Mouse (Mus musculus) cerebellum, adult 9-10 months (tissue): Measurements from ENCODE around the gene E130218I03Rik.
A peak's percentile ranks its signal among the peaks of the same experiment; 100 is the strongest.

Experiments
- DNase-seq: peaks from one replicate; pipeline ENCODE4 v3.0.0; 2022

The E130218I03Rik gene

GRCm38 (mm10) chr4:134287575-134288025 lies 44.1 kb downstream of the E130218I03Rik start, which contains the start of gene Pdik1l:
Gene Pdik1l, minus strand, starts transcription at chr4:134287895.
- DNase-seq, result peak; percentile 79

GRCm38 (mm10) chr4:134288397-134289256 lies 45.2 kb downstream of the E130218I03Rik start:
- DNase-seq, result peak; percentile 24

- peak; percentile 62 for DNase-seq
Measured at GRCm38 (mm10) chr4:134292067-134292466, 48.6 kb downstream of the E130218I03Rik start.

GRCm38 (mm10) chr4:134293061-134293691 lies 49.7 kb downstream of the E130218I03Rik start:
- no peak for DNase-seq

DNA sequence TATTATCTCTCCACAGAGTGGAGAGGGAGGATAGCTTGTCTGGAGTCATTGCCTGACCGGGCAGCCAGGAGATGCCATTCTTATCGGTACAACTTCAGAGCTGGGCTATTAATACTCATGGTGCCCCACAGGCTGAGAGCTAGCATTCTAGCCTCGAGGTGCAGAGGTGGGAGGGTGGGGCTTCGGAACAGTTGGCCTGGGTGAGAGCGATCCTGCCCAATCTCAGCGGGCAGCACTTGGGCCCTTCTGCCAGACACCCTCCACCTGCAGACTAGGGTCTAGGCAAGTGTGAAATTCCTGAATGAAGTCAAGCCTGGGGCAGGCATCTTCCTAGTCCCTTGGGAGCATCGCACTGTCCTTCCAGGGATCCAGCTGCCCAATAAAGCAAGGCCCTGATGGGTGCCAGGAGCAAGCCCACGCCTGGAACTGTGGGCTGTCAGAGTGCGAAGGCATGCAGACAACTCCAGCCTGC lies 50.3 kb downstream of the E130218I03Rik start:
- DNase-seq, result no peak
